Mouse (Mus musculus) liver, embryonic 14.5 days (tissue): Measurements from ENCODE around the gene Tnfrsf17. TPM values are rescaled to one million over a fixed set of nuclear protein-coding genes. Genes with fewer than 3 reads are reported as not detected.
A peak's percentile ranks its signal among the peaks of the same experiment; 100 is the strongest.
"Not testable (repeated sequence)": the region's sequence is repeated elsewhere in the genome, so short reads cannot be mapped to it uniquely, and the experiment has no call there.

ENCODE experiments used
- ATAC-seq: fragments of 200-750 bp; cut with Nextera tagmentation; 2 replicates; pipeline ENCODE4 v1.8.0; 2017; ENCODE audit warnings: moderate number of reproducible peaks, mild to moderate bottlenecking, moderate library complexity; ENCODE audit not compliant: insufficient read depth
- DNase-seq, 3 experiments: peaks; one replicate each; pipeline ENCODE4 v3.0.0-alpha.2; 2012 to 2013; ENCODE audit warnings: low read depth in 3 of 3, low spot score in 3 of 3
- H3K27ac ChIP-seq: fragments of 300-500 bp; sonication (generic); 2 replicates; pipeline ENCODE4 v1.5.1; 2014; ENCODE audit warnings: moderate library complexity, mild to moderate bottlenecking, control low read depth, inconsistent platforms
- H3K27me3 ChIP-seq: fragments of 300-500 bp; sonication (generic); 2 replicates; pipeline ENCODE4 v1.6.1; 2014; ENCODE audit warnings: mild to moderate bottlenecking, low read length, moderate library complexity; ENCODE audit not compliant: control insufficient read depth, insufficient read depth
- H3K36me3 ChIP-seq: fragments of 300-500 bp; sonication (generic); replicated peaks from 2 replicates; pipeline ENCODE4 v1.6.1; 2014; ENCODE audit warnings: low read depth; ENCODE audit not compliant: control insufficient read depth, insufficient read depth
- H3K4me1 ChIP-seq, 2 experiments: fragments of 200-500 bp in 1 of 2; fragments of 300-500 bp in 1 of 2; sonication (generic) in 1 of 2; replicated peaks; 2 replicates each; pipeline ENCODE4 v1.6.1; 2012 to 2014; ENCODE audit warnings: antibody characterized with exemption in 1 of 2, inconsistent platforms in 1 of 2, low read length in 1 of 2; ENCODE audit not compliant: control insufficient read depth in 2 of 2, insufficient read depth in 2 of 2
- H3K4me2 ChIP-seq: fragments of 300-500 bp; sonication (generic); 2 replicates; pipeline ENCODE4 v1.6.1; 2014; ENCODE audit warnings: low read depth, mild to moderate bottlenecking, control low read depth, moderate library complexity
- H3K4me3 ChIP-seq, 2 experiments: fragments of 200-500 bp in 1 of 2; fragments of 300-500 bp in 1 of 2; sonication (generic) in 1 of 2; 2 replicates each; pipeline ENCODE4 v1.5.1; 2012 to 2014; ENCODE audit warnings: low read depth in 2 of 2, low read length in 2 of 2, mild to moderate bottlenecking in 2 of 2, control low read depth in 1 of 2, inconsistent platforms in 1 of 2, moderate library complexity in 1 of 2; ENCODE audit not compliant: insufficient read depth in 1 of 2
- H3K9ac ChIP-seq: fragments of 300-500 bp; sonication (generic); replicated peaks from 2 replicates; pipeline ENCODE4 v1.6.1; 2014; ENCODE audit warnings: mild to moderate bottlenecking, control low read depth, moderate library complexity
- H3K9me3 ChIP-seq: fragments of 300-500 bp; sonication (generic); 2 replicates; pipeline ENCODE4 v1.6.1; 2016; ENCODE audit warnings: low read length, mixed read lengths; ENCODE audit not compliant: control insufficient read depth
- CTCF ChIP-seq: IDR thresholded peaks from 2 replicates; pipeline ENCODE4 v1.5.1; 2016; ENCODE audit warnings: antibody characterized with exemption, low read depth, control low read depth
- EP300 ChIP-seq: IDR thresholded peaks from 2 replicates; pipeline ENCODE4 v1.6.1; 2016; ENCODE audit warnings: antibody characterized with exemption, low read depth
- WGBS: fragments of 180-500 bp; shearing (Covaris S2); extraction: QIAGEN DNeasy Blood & Tissue Kit; methylation state at CpG from one replicate; pipeline ENCODE4 v1.1.7; 2014; ENCODE audit not compliant: insufficient replicate concordance; 5-methylcytosine and 5-hydroxymethylcytosine counted together
- polyA plus RNA-seq, 2 experiments: library from polyadenylated mRNA; depleted of rRNA in 1 of 2; stranded (reverse) in 1 of 2; unstranded in 1 of 2; fragments of >200 nt; fragmentation: Nextera tagmentation in 1 of 2; extraction: Ambion mirVana in 1 of 2; gene quantifications; 2 replicates each; pipeline versions ENCODE4 v1.2.1 to v1.2.3; 2012 to 2014

Gene Tnfrsf17
- polyA plus RNA-seq, 2 experiments: not detected

GRCm38 (mm10) chr16:11331030-11331429 lies 17.4 kb downstream of the Tnfrsf17 start:
- Histone ChIP-seq H3K4me2 (no peak overlapping the region), H3K36me3 (no peaks in the 10 kb centered on the region), H3K9me3 (no peaks in the 10 kb centered on the region), H3K27ac (no peak overlapping the region), H3K9ac (no peak overlapping the region), H3K4me3 (no peak overlapping the region), H3K4me1 (no peaks in the 10 kb centered on the region; a peak in 1 of 4 replicates), H3K27me3 (no peaks in the 10 kb centered on the region)
- ATAC-seq (no peak), DNase-seq (no peak)
- no peak for TF ChIP-seq EP300
- TF ChIP-seq CTCF: no peak
- WGBS: 64% methylated on average over 1 of the region's 1 CpGs

- H3K27ac ChIP-seq: no peak overlapping the region
- 40% methylated on average over 4 of the region's 4 CpGs for WGBS
Measured at GRCm38 (mm10) chr16:11343292-11343815, 29.7 kb downstream of the Tnfrsf17 start.

GRCm38 (mm10) chr16:11351903-11352302 lies 38.3 kb downstream of the Tnfrsf17 start:
- DNase-seq (no peak), ATAC-seq (no peak)
- 30% methylated on average over 7 of the region's 7 CpGs for WGBS
- H3K27me3 ChIP-seq: no peaks in the 10 kb centered on the region
- no peak overlapping the region for H3K9ac ChIP-seq
- H3K4me1 ChIP-seq: 0 out of 4 replicates have a peak, but pooled peaks cover 0 to 3% of the 10 kb centered on the region in 2 experiments
- H3K4me2 ChIP-seq: no peak overlapping the region
- H3K9me3 ChIP-seq: no peaks in the 10 kb centered on the region
- no peak overlapping the region for H3K27ac ChIP-seq
- H3K36me3 ChIP-seq: no peaks in the 10 kb centered on the region
- TF ChIP-seq CTCF (no peak), EP300 (no peak)
- no peak overlapping the region for H3K4me3 ChIP-seq

More at GRCm38 (mm10) chr16:11343292-11343815, 29.7 kb downstream of the Tnfrsf17 start:
- Histone ChIP-seq H3K27me3 (no peaks in the 10 kb centered on the region), H3K4me3 (no peak overlapping the region), H3K9me3 (no peaks in the 10 kb centered on the region), H3K9ac (no peak overlapping the region), H3K4me2 (no peak overlapping the region), H3K4me1 (peaks cover 0 to 2% of the 10 kb centered on the region in 2 experiments; a peak in 1 of 4 replicates), H3K36me3 (no peaks in the 10 kb centered on the region)
- TF ChIP-seq EP300 (no peak), CTCF (no peak)
- no peak for DNase-seq
- peak; percentile 52 for ATAC-seq

- no peak for ATAC-seq
- H3K36me3 ChIP-seq: no peaks in the 10 kb centered on the region
- H3K4me3 ChIP-seq: no peak overlapping the region
- TF ChIP-seq CTCF (no peak), EP300 (no peak)
- DNase-seq: no peak
- 59% methylated on average over 5 of the region's 5 CpGs for WGBS
- H3K4me1 ChIP-seq: no peaks in the 10 kb centered on the region
- no peak overlapping the region for H3K27ac ChIP-seq
- H3K9ac ChIP-seq: no peak overlapping the region
- no peaks in the 10 kb centered on the region for H3K27me3 ChIP-seq
- H3K9me3 ChIP-seq: no peaks in the 10 kb centered on the region
- H3K4me2 ChIP-seq: no peak overlapping the region
Measured at GRCm38 (mm10) chr16:11359173-11359572, 45.6 kb downstream of the Tnfrsf17 start.

GRCm38 (mm10) chr16:11359919-11360318 lies 46.3 kb downstream of the Tnfrsf17 start:
- no peak for DNase-seq
- no peak for TF ChIP-seq EP300
- no peak for TF ChIP-seq CTCF
- no peaks in the 10 kb centered on the region for H3K4me1 ChIP-seq
- WGBS: 68% methylated on average over 10 of the region's 10 CpGs
- H3K36me3 ChIP-seq: no peaks in the 10 kb centered on the region
- no peak overlapping the region for H3K27ac ChIP-seq
- no peak overlapping the region for H3K9ac ChIP-seq
- no peak overlapping the region for H3K4me2 ChIP-seq
- no peaks in the 10 kb centered on the region for H3K9me3 ChIP-seq
- H3K4me3 ChIP-seq: no peak overlapping the region
- no peak for ATAC-seq
- no peaks in the 10 kb centered on the region for H3K27me3 ChIP-seq

- H3K36me3 ChIP-seq, H3K4me1 ChIP-seq, DNase-seq, H3K4me3 ChIP-seq, H3K9me3 ChIP-seq, H3K4me2 ChIP-seq, H3K27me3 ChIP-seq, ATAC-seq, H3K9ac ChIP-seq, H3K27ac ChIP-seq: not testable (repeated sequence)
- WGBS: 82% methylated on average over 2 of the region's 2 CpGs
Measured at GRCm38 (mm10) chr16:11360576-11360975, 47.0 kb downstream of the Tnfrsf17 start.
